ENCODE assay signal across 17 mouse cellular contexts in the genomic region with DNA sequence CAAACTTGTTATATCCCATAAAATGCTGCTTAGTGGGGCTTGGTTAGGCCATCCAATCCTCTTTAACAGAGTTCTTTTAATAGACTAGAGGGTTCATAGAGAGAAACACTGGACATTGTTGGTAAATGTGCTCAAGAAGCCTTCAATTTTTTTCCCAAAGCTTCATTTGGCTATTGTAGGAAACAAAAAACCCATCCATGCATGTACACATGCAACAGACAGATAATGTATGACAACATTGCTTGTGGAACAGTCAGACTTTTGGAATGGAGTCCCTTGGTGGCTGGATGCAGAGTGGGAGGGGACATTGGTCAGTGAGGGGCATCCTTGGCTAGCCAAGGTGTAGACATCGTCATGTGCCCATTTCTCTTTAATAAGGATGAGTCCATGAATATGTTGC.
"Had no signal": no experiment of that assay in that cellular context is flagged by ENCODE, and none has a peak within 500 bp of the region (broad histone marks: within the 10 kb centered on the region; RNA-seq: fewer than 3 reads in every experiment).

No protein-coding gene starts in this region.

- H3K27me3 ChIP-seq: liver, embryonic 13.5 days; liver, embryonic 15.5 days; lung, embryonic 15.5 days; midbrain, embryonic 12.5 days; neural tube, embryonic 13.5 days; neural tube, embryonic 15.5 days had no signal

- H3K27ac ChIP-seq: liver, embryonic 13.5 days; liver, embryonic 15.5 days; lung, embryonic 15.5 days; midbrain, embryonic 12.5 days; neural tube, embryonic 15.5 days had no signal

- DNase-seq: liver, embryonic 13.5 days; liver, postnatal 0 days; lung, adult 2 months; lung, postnatal 4 days; midbrain, embryonic 14.5 days; right cerebral cortex, postnatal 25 days; right cerebral cortex, postnatal 4 days; spleen, adult 18-20 months; thymus, adult 18-20 months; thymus, postnatal 14 days; thymus, postnatal 36 days had no signal

- H3K4me1 ChIP-seq: liver, embryonic 13.5 days; liver, embryonic 15.5 days; lung, embryonic 15.5 days had no signal

- H3K9me3 ChIP-seq: liver, embryonic 13.5 days; liver, embryonic 15.5 days; lung, embryonic 15.5 days; midbrain, embryonic 12.5 days; neural tube, embryonic 15.5 days had no signal

- H3K36me3 ChIP-seq: liver, embryonic 13.5 days; liver, embryonic 15.5 days; lung, embryonic 15.5 days; midbrain, embryonic 12.5 days; neural tube, embryonic 13.5 days; neural tube, embryonic 15.5 days had no signal

- H3K4me3 ChIP-seq: liver, embryonic 13.5 days; liver, embryonic 15.5 days; lung, embryonic 15.5 days; midbrain, embryonic 12.5 days; myocyte; neural tube, embryonic 13.5 days; neural tube, embryonic 15.5 days had no signal
